Mouse (Mus musculus) hindbrain, postnatal 0 days (tissue): ENCODE results near the gene Stk16. TPM values are rescaled to one million over a fixed set of nuclear protein-coding genes. Genes with fewer than 3 reads are reported as not detected.

Experiments used
- ATAC-seq: fragments of 200-750 bp; cut with Nextera tagmentation; 2 replicates; pipeline ENCODE4 v1.8.0; 2017; ENCODE audit warnings: mild to moderate bottlenecking, moderate TSS enrichment, moderate library complexity
- DNase-seq: peaks from one replicate; pipeline ENCODE4 v3.0.0-alpha.2; 2015; ENCODE audit warnings: low spot score
- H3K27ac ChIP-seq: fragments of 300-500 bp; sonication (generic); 2 replicates; pipeline ENCODE4 v1.5.1; 2014; ENCODE audit warnings: mild to moderate bottlenecking
- H3K27me3 ChIP-seq: fragments of 300-500 bp; sonication (generic); 2 replicates; pipeline ENCODE4 v1.6.1; 2014; ENCODE audit warnings: low read length, mixed read lengths; ENCODE audit not compliant: insufficient read depth
- H3K36me3 ChIP-seq: fragments of 300-500 bp; sonication (generic); 2 replicates; pipeline ENCODE4 v1.6.1; 2014; ENCODE audit warnings: low read length, mixed read lengths; ENCODE audit not compliant: insufficient read depth
- H3K4me1 ChIP-seq: fragments of 300-500 bp; sonication (generic); 2 replicates; pipeline ENCODE4 v1.6.1; 2014; ENCODE audit warnings: antibody characterized with exemption, low read length, mixed read lengths; ENCODE audit not compliant: insufficient read depth
- H3K4me2 ChIP-seq: fragments of 300-500 bp; sonication (generic); 2 replicates; pipeline ENCODE4 v1.6.1; 2014; ENCODE audit warnings: low read depth, mild to moderate bottlenecking, low read length, moderate library complexity, mixed read lengths
- H3K4me3 ChIP-seq: fragments of 300-500 bp; sonication (generic); 2 replicates; pipeline ENCODE4 v1.5.1; 2014; ENCODE audit warnings: low read length
- H3K9ac ChIP-seq: fragments of 300-500 bp; sonication (generic); replicated peaks from 2 replicates; pipeline ENCODE4 v1.6.1; 2014; ENCODE audit warnings: mild to moderate bottlenecking, low read length, moderate library complexity, mixed read lengths
- H3K9me3 ChIP-seq: fragments of 300-500 bp; sonication (generic); 2 replicates; pipeline ENCODE4 v1.6.1; 2016; ENCODE audit warnings: low read length, mixed read lengths
- CTCF ChIP-seq: IDR thresholded peaks from 2 replicates; pipeline ENCODE4 v1.5.1; 2016; ENCODE audit warnings: antibody characterized with exemption, control low read depth, low read depth
- WGBS: fragments of 180-500 bp; shearing (Covaris S2); extraction: QIAGEN DNeasy Blood & Tissue Kit; methylation state at CpG from one replicate; pipeline ENCODE4 v1.1.7; 2014; 5-methylcytosine and 5-hydroxymethylcytosine counted together
- polyA plus RNA-seq: library from polyadenylated mRNA; unstranded; fragments of >200 nt; fragmentation: Nextera tagmentation; extraction: Ambion mirVana; gene quantifications from 2 replicates; pipeline ENCODE4 v1.2.1, GENCODE M21; 2015
- total RNA-seq: library from RNA; depleted of rRNA; stranded (reverse); fragments of >200 nt; gene quantifications from 2 replicates; pipeline ENCODE4 v1.2.3, GENCODE M21; 2014

Stk16 gene
- total and polyA plus RNA-seq, 2 experiments from 2014 or later: 103 to 105 TPM

DNA sequence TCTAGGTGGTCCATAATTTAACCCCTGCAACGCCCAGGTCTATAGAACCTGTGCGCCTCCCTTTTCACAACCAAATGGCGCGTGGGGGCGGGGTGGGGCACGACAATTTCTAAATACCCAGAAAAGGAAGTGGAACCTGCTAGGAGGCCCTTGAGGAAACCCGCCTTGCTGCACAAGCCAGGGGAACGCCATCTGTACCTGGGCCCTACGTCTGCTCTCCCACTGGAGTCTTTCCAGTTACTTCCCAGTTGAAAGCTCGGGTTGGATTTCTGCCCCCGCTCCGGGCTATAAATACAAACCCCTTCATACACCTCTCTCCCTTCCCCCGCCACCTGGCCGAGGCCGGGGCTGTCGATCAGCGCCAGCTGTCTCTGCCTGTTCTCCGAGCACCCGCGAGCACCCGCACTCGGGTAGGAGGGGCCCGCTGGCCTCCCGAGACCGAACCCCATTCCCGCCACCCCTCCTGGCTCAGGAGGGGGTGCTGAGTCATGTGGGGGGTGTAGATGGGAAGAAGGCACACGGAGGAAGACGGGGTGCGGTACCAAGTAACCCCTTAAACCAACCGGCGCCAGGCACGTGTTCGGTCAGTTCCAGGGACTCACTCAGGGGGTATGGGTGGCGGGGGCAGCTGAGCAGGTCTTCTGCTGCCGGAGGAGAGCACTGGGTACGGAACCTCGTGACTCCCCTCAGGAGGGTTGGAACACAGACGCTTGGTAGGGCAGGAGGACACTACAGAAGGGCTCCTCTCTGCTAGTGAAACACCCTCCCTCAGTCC is 7.8 kb downstream of the Stk16 start:
- peak overlapping the region; percentile 46 for H3K4me3 ChIP-seq

DNA sequence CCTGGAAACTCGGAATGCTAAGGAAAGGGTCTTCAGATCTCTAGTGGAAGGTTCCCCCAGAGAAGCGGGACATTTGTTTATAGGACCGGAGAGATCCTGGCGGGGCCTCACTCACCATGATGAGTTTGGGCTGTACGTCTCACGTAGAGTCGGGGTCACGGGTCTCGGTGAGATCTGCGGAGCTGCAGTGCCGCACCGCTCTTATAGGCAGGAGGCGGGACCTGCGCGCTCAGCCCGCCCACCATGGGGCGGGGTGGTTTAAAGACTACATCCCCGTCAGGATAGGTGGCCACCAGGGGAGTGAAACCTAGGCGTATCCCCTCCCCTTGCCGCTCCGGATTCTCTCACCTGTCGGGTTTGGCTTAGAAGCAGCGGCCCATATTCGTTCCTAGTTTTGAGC is 8.4 kb downstream of the Stk16 start:
- Histone ChIP-seq H3K4me3 (peak overlapping the region; percentile 46), H3K9me3 (no peaks in the 10 kb centered on the region), H3K9ac (peak overlapping the region; percentile 62), H3K4me1 (peaks cover 5% of the 10 kb centered on the region), H3K4me2 (peak overlapping the region; percentile 74), H3K27ac (peak overlapping the region; percentile 55; the same call in 1 of the 2 replicates), H3K36me3 (peaks cover 12% of the 10 kb centered on the region), H3K27me3 (peaks cover 13% of the 10 kb centered on the region; the same call in 1 of the 2 replicates)
- no peak for TF ChIP-seq CTCF
- DNase-seq (peak; percentile 91), ATAC-seq (peak; percentile 87)
- under 1% methylated on average over 24 of the region's 24 CpGs for WGBS

More for the DNA sequence above, 7.8 kb downstream of the Stk16 start:
- peak overlapping the region; percentile 43; the same call in 1 of the 2 replicates for H3K27ac ChIP-seq
- TF ChIP-seq CTCF: no peak
- peaks cover 18% of the 10 kb centered on the region for H3K36me3 ChIP-seq
- peaks cover 5% of the 10 kb centered on the region for H3K4me1 ChIP-seq
- 3% methylated on average over 38 of the region's 38 CpGs for WGBS
- DNase-seq (peak; percentile 11), ATAC-seq (peak; percentile 51)
- H3K9me3 ChIP-seq: no peaks in the 10 kb centered on the region
- H3K27me3 ChIP-seq: peaks cover 13% of the 10 kb centered on the region; the same call in 1 of the 2 replicates
- peak overlapping the region; percentile 62 for H3K9ac ChIP-seq
- H3K4me2 ChIP-seq: peak overlapping the region; percentile 74

DNA sequence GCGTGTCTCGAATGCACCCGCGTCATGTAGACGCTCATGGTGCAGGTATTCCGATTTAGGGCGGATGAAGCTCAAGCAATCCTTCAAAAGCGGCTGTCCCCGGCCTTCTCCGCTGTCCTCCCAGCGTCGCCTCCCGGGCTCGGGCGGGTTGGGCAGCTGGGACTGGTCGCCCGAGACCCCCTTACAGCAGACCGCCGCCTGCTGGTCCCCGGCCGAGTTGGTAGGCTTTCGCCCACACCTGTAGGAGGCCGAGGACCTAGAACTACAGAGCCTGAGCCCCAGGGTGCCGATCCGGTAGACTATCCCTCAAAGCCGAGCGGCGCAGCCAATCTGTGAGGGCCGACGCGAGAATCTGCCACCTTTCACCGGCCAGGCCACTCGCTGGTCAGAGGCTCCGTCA is 8.9 kb downstream of the Stk16 start, which contains the start of gene Tuba4a:
Gene Tuba4a, minus strand, starts transcription at position 335 of the 400 bp plus-strand sequence.
- Histone ChIP-seq H3K36me3 (peaks cover 8% of the 10 kb centered on the region), H3K4me2 (peak within 1 kb of the TSS; percentile 74), H3K27ac (peak within 1 kb of the TSS; percentile 55; the same call in 1 of the 2 replicates), H3K27me3 (peaks cover 13% of the 10 kb centered on the region; the same call in 1 of the 2 replicates), H3K4me3 (peak within 1 kb of the TSS; percentile 46), H3K9ac (peak within 1 kb of the TSS; percentile 62), H3K4me1 (peaks cover 5% of the 10 kb centered on the region), H3K9me3 (no peaks in the 10 kb centered on the region)
- DNase-seq: peak; percentile 41
- TF ChIP-seq CTCF: peak; percentile 55
- ATAC-seq: peak; percentile 54
- under 1% methylated on average over 34 of the region's 34 CpGs for WGBS

DNA sequence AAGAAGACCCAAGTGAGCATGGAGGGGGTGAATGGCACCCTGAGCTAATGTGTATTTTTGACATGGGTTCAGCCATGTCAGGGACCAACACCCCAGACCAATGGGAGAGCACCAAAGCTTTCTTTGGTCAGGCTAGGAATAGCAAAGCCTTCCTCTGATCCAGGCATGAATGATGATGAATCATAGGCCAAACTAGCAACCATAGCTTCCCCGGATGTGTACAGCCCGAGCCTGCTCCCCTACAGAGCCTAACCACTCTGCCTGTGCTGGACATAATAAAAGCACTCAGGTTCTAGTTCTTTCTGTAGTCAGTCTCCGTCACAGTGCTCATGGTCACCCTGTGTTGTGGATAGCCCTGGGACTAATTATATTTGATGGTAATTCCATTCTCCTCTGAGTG is 10.9 kb downstream of the Stk16 start:
- H3K4me2 ChIP-seq: no peak overlapping the region
- peaks cover 13% of the 10 kb centered on the region; the same call in 1 of the 2 replicates for H3K27me3 ChIP-seq
- no peak overlapping the region for H3K9ac ChIP-seq
- H3K4me1 ChIP-seq: peaks cover 5% of the 10 kb centered on the region
- H3K36me3 ChIP-seq: no peaks in the 10 kb centered on the region
- TF ChIP-seq CTCF: no peak
- H3K27ac ChIP-seq: no peak overlapping the region
- H3K9me3 ChIP-seq: no peaks in the 10 kb centered on the region
- no peak overlapping the region for H3K4me3 ChIP-seq
- DNase-seq: no peak
- WGBS: 84% methylated on average over 3 of the region's 3 CpGs
- no peak for ATAC-seq

DNA sequence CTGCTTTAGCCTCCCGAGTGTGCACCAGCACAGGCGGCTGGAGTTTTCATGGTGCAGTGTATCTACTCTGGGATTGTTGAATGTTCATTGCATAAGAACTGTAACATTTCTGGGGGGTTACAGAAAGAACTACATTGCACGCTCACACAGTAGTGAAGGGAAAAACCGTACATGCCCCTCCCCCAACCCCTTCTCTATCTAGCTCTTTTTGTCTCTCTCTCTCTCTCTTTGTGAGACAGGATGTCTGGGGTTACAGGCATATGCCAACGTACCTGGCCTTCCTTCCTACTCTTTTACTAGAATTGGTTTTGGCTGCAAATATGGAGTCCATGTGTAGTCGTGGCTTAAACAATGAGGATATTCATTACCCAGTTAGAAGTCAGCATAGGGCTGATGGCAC is 12.3 kb downstream of the Stk16 start:
- H3K4me3 ChIP-seq: no peak overlapping the region
- no peak for TF ChIP-seq CTCF
- WGBS: 84% methylated on average over 6 of the region's 6 CpGs
- H3K36me3 ChIP-seq: no peaks in the 10 kb centered on the region
- H3K4me1 ChIP-seq: peaks cover 5% of the 10 kb centered on the region
- DNase-seq (no peak), ATAC-seq (no peak)
- no peak overlapping the region for H3K9ac ChIP-seq
- H3K27me3 ChIP-seq: peaks cover 13% of the 10 kb centered on the region; the same call in 1 of the 2 replicates
- no peak overlapping the region for H3K27ac ChIP-seq
- H3K9me3 ChIP-seq: no peaks in the 10 kb centered on the region
- no peak overlapping the region for H3K4me2 ChIP-seq

DNA sequence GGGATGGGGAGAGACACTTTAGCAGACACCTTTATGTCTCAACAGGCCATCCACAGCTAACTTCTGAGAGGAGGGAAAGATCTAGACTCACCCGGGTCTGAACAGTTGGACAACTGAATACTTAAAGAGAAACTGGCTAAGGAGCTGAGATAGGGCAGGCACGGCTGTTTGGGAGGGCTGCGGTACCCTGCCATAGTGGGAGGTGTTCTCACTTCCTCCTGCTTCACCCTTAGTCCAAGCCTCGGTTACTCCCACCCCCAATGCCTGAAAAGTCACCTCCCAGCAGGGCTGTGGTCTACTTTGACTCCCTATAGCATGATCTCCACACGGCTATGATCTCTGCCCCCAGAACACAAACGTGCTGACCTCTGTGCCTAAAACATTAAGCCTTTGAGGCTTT is 12.9 kb downstream of the Stk16 start:
- H3K27me3 ChIP-seq: peaks cover 13% of the 10 kb centered on the region; the same call in 1 of the 2 replicates

DNA sequence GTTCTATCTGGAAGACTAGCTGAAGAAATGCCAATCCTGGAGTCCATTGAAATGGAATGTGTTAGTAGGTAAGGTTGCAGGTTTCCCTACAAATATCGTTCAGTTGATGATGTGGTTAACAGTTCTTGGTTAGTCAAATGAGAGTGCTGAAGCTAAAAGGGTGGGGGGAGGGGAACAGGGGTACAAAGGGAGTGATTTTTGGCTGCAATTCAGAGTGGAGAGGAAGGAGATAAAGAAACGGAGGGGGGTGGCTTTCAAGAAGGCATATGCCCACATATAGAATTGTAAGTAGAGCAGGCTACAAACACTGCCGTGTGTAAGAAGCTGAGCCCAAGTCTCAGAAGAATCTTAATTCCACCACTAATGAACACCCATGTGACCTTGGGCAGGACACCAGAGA is 14.8 kb downstream of the Stk16 start:
- no peaks in the 10 kb centered on the region for H3K9me3 ChIP-seq
- H3K4me3 ChIP-seq: no peak overlapping the region

More for the DNA sequence above, 12.9 kb downstream of the Stk16 start:
- 74% methylated on average over 6 of the region's 6 CpGs for WGBS
- H3K9me3 ChIP-seq: no peaks in the 10 kb centered on the region
- no peak overlapping the region for H3K27ac ChIP-seq
- H3K4me3 ChIP-seq: no peak overlapping the region
- TF ChIP-seq CTCF: no peak
- H3K4me2 ChIP-seq: no peak overlapping the region
- ATAC-seq: no peak
- DNase-seq: no peak
- no peaks in the 10 kb centered on the region for H3K36me3 ChIP-seq
- peaks cover 5% of the 10 kb centered on the region for H3K4me1 ChIP-seq
- H3K9ac ChIP-seq: no peak overlapping the region

More for the DNA sequence above, 14.8 kb downstream of the Stk16 start:
- no peak for ATAC-seq
- DNase-seq: no peak
- Histone ChIP-seq H3K36me3 (no peaks in the 10 kb centered on the region), H3K9ac (no peak overlapping the region), H3K27ac (no peak overlapping the region), H3K4me2 (no peak overlapping the region), H3K27me3 (peaks cover 12% of the 10 kb centered on the region; the same call in 1 of the 2 replicates), H3K4me1 (no peaks in the 10 kb centered on the region)
- WGBS: 64% methylated on average over 3 of the region's 3 CpGs
- no peak for TF ChIP-seq CTCF
